Mouse (Mus musculus) embryonic fibroblast, embryonic 13.5 days (primary cell): Measurements from ENCODE around the gene Cnpy2.

Experiments used
- CTCF ChIP-seq: IDR thresholded peaks from 2 replicates; pipeline ENCODE4 v1.5.1; 2011; ENCODE audit warnings: mild to moderate bottlenecking, control low read depth, low read length, moderate library complexity, borderline replicate concordance; ENCODE audit not compliant: insufficient read depth
- POLR2A ChIP-seq: IDR thresholded peaks from 2 replicates; pipeline ENCODE4 v1.6.1; 2011; ENCODE audit warnings: low read depth, mild to moderate bottlenecking, control low read depth, low read length, moderate library complexity

GRCm38 (mm10) chr10:128376099-128376454, 53.8 kb downstream of the Cnpy2 start:
- TF ChIP-seq CTCF = no peak
- TF ChIP-seq POLR2A = no peak
